Mouse (Mus musculus) C2C12 (cell line): Measurements from ENCODE around the gene Ssbp3.

Source experiments
- CEBPB ChIP-seq: IDR thresholded peaks from one replicate; pipeline ENCODE4 v1.6.1; 2011; ENCODE audit warnings: low read depth, mild to moderate bottlenecking, control low read depth, moderate library complexity
- CTCF ChIP-seq: IDR thresholded peaks from one replicate; pipeline ENCODE4 v1.5.1; 2011; ENCODE audit not compliant: control insufficient read depth, insufficient read depth, insufficient read length
- MAX ChIP-seq: IDR thresholded peaks from one replicate; pipeline ENCODE4 v1.6.1; 2011; ENCODE audit warnings: mild to moderate bottlenecking, control low read depth
- MYOD1 ChIP-seq: IDR thresholded peaks from one replicate; pipeline ENCODE4 v1.6.1; 2011; ENCODE audit warnings: low read depth; ENCODE audit not compliant: control insufficient read depth, insufficient read length
- MYOG ChIP-seq: IDR thresholded peaks from one replicate; pipeline ENCODE4 v1.6.1; 2011; ENCODE audit not compliant: control insufficient read depth, insufficient read length; ENCODE audit errors: extremely low read depth
- USF1 ChIP-seq: IDR thresholded peaks from one replicate; pipeline ENCODE4 v1.6.1; 2011; ENCODE audit warnings: low read depth, mild to moderate bottlenecking, control low read depth, moderate library complexity

GRCm38 (mm10) chr4:106898923-106899322 lies 11.6 kb upstream of the Ssbp3 start:
- no peak for TF ChIP-seq CTCF
- no peak for TF ChIP-seq MYOD1
- no peak for TF ChIP-seq MAX
- TF ChIP-seq USF1 = no peak
- TF ChIP-seq CEBPB = no peak
- TF ChIP-seq MYOG = no peak
